Mouse (Mus musculus) T-helper 1 cell (primary cell): ENCODE results near the gene Cmklr1.

Source experiments
- in situ Hi-C: fragments of 300-600 bp; cut with MboI, MseI; formaldehyde crosslinking; loops from one replicate; pipeline ENCODE4 v1.15.1; 2025; ENCODE audit warnings: high pct_unique_total_duplicates

Cmklr1 gene

GRCm38 (mm10) chr5:113654206-113654605 is 4.0 kb upstream of the Cmklr1 start:
- in situ Hi-C loops = no loop called here

DNA sequence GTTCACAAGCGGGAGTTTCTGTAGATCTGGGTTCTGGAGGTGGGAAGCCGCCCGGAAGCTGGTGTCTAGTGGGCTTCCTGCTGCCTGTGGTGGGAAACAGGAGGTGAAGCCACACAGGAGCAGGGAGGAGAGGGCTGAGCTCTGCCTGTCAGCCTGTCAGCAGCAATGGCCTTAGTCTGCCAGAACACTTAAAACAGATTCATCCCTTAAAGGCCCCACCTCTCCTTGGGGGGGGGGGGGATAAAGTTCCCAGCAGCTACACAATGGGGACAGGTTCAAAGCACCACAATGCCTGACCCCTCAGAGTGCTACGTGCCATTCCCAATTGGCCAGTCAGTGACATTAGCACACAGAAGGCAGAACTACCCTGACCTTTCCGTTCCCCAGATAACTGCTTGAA is 2.0 kb upstream of the Cmklr1 start:
- in situ Hi-C loops = no loop called here

DNA sequence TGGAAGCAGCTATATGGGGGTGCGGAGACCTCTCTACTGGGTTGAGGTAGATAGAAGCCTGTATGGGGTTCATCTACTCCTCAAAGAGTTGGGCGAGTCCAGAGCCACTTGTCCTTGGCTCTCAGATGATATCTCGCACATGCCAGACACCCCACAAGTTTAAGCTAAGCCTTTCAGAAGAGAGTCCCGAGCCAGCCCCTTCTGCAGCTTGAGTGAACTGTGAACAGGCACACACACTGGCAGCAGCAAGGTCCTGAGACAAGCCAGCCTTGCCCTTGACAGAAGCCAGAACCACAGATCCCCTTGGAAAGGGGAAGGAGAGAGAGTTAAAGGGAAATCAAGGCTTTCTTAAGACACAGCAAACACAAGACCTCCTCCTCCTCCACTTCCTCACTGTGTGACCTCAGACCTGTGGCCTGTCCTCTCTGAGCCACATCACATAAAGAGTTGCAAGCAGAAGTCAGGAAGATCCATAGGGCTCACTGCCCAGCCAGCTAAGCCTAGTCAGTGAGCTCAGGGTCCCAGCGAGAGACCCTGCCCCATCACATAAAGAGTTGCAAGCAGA is 1.5 kb downstream of the Cmklr1 start:
- in situ Hi-C loops = no loop called here

- in situ Hi-C loops = no loop called here
Measured at GRCm38 (mm10) chr5:113647141-113647540, 3.1 kb downstream of the Cmklr1 start.

DNA sequence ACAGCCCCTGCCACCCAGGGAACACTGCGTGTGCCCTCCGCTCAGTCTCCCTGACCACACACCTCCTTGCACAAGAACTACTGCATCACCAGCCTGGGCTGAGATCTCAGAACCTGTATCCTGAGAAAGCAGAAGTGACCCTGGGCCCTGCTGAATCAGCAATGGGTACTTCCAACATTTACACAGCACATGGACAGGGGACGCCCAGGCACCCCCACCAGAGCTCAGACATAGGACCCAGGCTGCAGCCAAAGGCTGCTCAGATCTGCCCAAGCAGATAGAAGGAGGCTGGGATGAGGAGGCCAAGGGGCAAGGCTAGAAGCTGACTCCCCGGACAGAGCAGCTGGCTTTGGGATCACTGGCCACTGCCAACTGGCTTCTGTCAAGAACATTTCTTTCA is 5.7 kb downstream of the Cmklr1 start:
- in situ Hi-C loops = no loop called here

GRCm38 (mm10) chr5:113643107-113643848 is 6.9 kb downstream of the Cmklr1 start:
- in situ Hi-C loops = no loop called here

- in situ Hi-C loops = no loop called here
Measured at GRCm38 (mm10) chr5:113641066-113641465, 9.2 kb downstream of the Cmklr1 start.

- in situ Hi-C loops = no loop called here
Measured at GRCm38 (mm10) chr5:113639126-113639525, 11.1 kb downstream of the Cmklr1 start.

- in situ Hi-C loops = no loop called here
Measured at GRCm38 (mm10) chr5:113638055-113638454, 12.2 kb downstream of the Cmklr1 start.

DNA sequence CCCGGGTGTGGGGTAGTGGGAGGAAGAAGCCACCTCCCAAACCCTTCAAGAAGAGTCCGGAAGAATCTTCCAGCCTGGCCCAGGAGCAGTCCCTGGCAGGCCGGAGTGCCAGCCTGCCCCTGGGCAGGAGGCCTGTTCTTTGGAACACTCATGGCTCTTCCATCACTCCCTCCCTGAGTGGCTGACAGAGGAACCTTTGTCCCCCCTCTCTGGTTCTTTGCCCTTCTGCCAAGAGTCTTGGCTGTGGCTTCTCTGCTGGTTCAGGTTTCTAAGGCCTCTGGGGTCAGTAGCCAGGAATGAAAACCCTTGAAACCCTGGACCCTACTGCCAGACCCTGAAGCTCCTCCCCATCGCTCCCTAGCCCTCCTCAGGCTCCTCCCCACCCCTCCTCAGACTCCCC is 12.6 kb downstream of the Cmklr1 start:
- in situ Hi-C loops = no loop called here

GRCm38 (mm10) chr5:113635861-113636565 is 14.2 kb downstream of the Cmklr1 start:
- in situ Hi-C loops = no loop called here

DNA sequence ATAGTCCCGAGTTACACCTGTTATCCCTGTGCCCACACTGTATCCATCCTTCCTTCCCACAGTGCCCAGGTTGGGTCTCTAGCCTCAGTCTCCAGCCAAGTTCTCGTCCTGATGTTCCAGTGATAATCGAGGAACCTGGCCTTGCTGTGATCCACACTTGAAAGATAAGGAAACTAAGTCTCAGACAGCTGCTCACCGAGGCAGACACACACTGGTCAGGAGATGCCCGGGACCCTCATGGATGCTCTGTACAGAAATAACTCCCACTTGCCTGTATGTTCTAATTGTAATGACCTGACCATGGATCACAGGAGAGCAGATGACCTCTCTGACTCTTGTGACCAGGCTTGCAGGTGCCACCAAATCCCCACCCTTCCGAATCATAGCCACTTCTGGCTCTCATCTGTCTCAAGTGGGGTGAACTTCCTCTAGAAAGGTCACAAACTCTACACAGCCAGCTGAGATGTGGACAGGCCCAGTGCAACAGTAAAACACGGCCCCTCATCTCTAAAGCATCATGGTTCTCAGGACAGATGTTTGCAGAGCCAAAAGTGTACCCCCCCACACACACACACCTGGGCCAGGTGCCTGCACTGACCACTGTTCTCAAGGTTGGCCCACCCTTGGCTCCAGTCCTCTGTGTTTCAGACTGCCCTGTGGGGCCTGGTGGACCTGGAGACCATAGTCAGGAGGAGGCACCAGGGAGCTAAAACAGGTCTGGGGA is 15.2 kb downstream of the Cmklr1 start:
- in situ Hi-C loops = no loop called here

GRCm38 (mm10) chr5:113634024-113634651 is 16.1 kb downstream of the Cmklr1 start:
- in situ Hi-C loops = no loop called here

DNA sequence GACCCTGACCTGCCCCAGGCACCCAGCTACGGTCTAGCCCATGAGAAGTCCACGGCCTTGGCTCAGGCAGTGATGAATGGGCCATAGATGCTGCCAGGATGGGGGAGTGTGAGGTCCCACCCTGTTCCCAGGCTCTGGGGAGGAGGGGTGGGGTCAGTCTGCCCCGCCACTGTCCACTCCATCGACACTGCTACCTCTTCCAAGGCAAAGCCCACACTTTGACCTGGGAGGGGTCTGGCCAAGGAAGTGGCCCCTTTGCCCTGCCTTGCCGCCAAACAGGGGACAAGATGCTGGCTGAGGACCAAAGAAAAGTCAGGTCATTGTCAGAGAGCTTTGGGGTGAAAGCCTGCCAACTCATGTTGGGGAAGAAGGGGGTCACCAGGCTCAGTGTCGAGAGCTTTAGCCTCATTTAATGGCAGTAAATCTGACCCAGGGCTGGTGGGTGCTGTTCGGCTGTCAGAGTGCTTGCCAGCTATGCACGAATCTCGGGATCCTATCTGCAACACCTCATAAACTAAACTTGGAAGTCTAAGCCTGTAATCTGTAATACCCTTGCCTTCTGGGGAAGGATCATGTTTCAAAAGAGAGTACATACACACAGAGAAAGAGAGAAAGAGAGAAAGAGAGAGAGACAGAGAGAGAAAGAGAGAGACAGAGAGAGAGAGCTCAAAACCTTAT is 17.1 kb downstream of the Cmklr1 start:
- in situ Hi-C loops = no loop called here

- in situ Hi-C loops = no loop called here
Measured at GRCm38 (mm10) chr5:113630116-113630515, 20.1 kb downstream of the Cmklr1 start.

- in situ Hi-C loops = no loop called here
Measured at GRCm38 (mm10) chr5:113629248-113629647, 21.0 kb downstream of the Cmklr1 start.

DNA sequence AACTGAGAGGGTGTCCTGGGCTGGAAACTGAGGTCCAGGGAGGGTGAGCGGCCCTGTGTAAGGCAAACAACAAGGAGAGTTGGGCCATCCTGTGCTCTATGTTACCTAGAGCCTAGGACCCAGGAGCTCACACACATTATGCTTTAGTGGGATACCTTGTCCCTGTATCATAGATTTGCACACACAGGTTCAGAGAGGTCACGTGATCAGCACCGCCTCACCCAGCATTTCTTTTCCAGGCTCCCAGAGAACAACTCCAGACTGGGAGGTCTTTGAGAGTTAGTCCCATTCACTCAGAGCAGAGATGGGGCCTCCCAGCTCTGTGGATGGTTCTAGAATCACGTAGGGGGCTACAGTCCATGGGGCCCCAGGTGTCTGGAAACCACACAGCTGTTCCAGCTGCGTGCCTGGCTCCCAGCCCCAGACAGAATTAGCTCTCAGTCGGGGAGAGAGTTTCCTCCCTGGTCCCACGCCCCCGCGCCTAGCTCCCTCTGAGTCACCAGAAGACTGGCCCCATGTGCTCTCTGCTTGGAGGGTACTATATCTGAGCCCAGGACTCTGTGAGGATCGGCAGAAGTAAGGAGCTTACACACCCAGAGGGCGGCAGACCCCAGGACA is 22.3 kb downstream of the Cmklr1 start:
- in situ Hi-C loops = no loop called here

- in situ Hi-C loops = no loop called here
Measured at GRCm38 (mm10) chr5:113626991-113627390, 23.2 kb downstream of the Cmklr1 start.

DNA sequence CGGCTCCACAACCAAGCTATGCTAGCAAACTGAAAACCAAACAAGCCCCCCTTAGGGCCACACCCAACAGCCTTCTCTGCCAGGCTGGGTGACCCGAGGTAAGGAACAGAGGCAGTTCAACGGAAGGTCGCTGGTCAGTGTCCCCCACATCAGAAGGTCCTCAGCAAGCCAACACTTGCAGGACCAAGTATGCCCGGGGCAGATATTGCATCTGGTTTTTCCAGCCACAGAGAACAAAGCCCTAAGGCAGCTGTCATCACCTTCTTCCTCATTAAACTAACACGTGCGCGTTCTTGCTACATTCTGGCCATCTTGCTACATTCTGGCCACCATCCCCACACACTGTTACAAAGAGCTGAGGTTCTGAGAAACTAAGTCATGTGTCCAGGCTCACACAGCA is 23.9 kb downstream of the Cmklr1 start:
- in situ Hi-C loops = no loop called here

GRCm38 (mm10) chr5:113625068-113625467 is 25.2 kb downstream of the Cmklr1 start:
- in situ Hi-C loops = no loop called here

- in situ Hi-C loops = no loop called here
Measured at GRCm38 (mm10) chr5:113623052-113623451, 27.2 kb downstream of the Cmklr1 start.
